Mouse (Mus musculus) naive thymus-derived CD4-positive, alpha-beta T cell, adult 5 months (primary cell): ENCODE results near the gene Cmtm1. TPM values are rescaled to one million over a fixed set of nuclear protein-coding genes. Genes with fewer than 3 reads are reported as not detected.

Source experiments
- polyA plus RNA-seq: library from polyadenylated mRNA; unstranded; fragments of 100-300 nt; shearing (Covaris generic); gene quantifications from one replicate; pipeline ENCODE4 v1.2.1, GENCODE M21; 2017

Cmtm1 gene
- not detected for polyA plus RNA-seq

GRCm38 (mm10) chr8:104309441-104310155, at the start of gene Cmtm1, which contains the start of gene Gm45711:
Gene Cmtm1, minus strand, starts transcription at chr8:104310145.
Gene Gm45711, minus strand, starts transcription at chr8:104310081.

DNA sequence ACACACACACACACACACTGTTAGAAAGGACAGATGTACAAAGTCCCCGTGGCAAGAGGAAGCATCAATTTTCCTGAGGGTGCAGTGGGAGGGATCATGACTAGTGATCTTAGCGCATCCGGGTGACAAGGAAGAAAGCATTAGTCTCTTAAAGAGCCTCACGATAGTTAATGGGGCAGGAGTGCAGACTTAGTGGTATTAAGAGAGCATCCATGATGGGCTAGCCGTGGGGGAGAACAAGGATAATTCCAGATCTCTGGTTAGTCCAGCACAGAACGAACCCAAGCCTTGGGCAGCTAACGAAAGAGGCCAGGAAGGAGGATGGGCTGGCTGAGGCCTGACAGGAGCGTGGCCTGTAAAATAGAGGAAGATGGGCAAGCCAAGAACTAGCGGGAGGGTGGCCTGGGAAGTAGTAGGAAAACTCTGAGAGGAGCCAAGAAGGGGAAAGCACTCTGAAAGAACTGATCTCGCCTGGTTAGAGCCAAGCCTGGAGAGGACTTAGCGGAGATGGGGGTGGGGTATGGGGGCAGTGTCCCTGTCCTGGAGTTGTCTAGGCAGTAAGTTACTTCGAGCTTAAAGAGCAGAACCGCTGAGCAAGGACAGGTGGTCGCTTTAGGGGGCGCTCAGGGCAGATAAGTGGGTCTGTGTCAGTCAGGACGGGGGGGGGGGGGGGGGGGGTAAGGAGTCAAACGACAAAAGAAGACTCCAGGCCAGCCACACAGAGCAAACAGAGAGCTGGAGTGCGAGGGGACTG, 29.5 kb upstream of the Cmtm1 start, which contains the start of gene Cmtm3:
Gene Cmtm3 (plus strand): TSS at position 182 of the 754 bp plus-strand sequence.

GRCm38 (mm10) chr8:104321930-104322329, 12.0 kb upstream of the Cmtm1 start, which contains the start of gene Cmtm2b:
Gene Cmtm2b, plus strand, starts transcription at chr8:104322230.

GRCm38 (mm10) chr8:104321267-104321666, 11.3 kb upstream of the Cmtm1 start, which contains the start of gene Gm11020:
Gene Gm11020, plus strand, starts transcription at chr8:104321567.

GRCm38 (mm10) chr8:104293081-104293480, 16.9 kb downstream of the Cmtm1 start, which contains the start of gene Cmtm2a:
Gene Cmtm2a, minus strand, starts transcription at chr8:104293181.

GRCm38 (mm10) chr8:104250439-104251367, 59.2 kb downstream of the Cmtm1 start, which contains the start of gene Cklf:
Gene Cklf, plus strand, starts transcription at chr8:104250861.

GRCm38 (mm10) chr8:104248276-104248675, 61.7 kb downstream of the Cmtm1 start, which contains the start of gene Tk2:
Gene Tk2, minus strand, starts transcription at chr8:104248558.

Other genes starting within 250 kb of the Cmtm1 start
- gene Cdh5, start 208.5 kb downstream of the Cmtm1 start, polyA plus RNA-seq, result not detected
- not detected for gene Bean1, start 139.7 kb downstream of the Cmtm1 start, polyA plus RNA-seq
- 66.9 TPM for gene Tk2, start 61.6 kb downstream of the Cmtm1 start, polyA plus RNA-seq
- 80.1 TPM for gene Cklf, start 59.3 kb downstream of the Cmtm1 start, polyA plus RNA-seq
- not detected for gene Cmtm2a, start 17.0 kb downstream of the Cmtm1 start, polyA plus RNA-seq
- gene Gm45711, start 64 bp downstream of the Cmtm1 start, polyA plus RNA-seq, result not detected
- not detected for gene Gm11020, start 11.4 kb upstream of the Cmtm1 start, polyA plus RNA-seq
- not detected for gene Cmtm2b, start 12.1 kb upstream of the Cmtm1 start, polyA plus RNA-seq
- 9.0 TPM for gene Cmtm3, start 29.3 kb upstream of the Cmtm1 start, polyA plus RNA-seq
- 0.71 TPM for gene Cmtm4, start 85.7 kb upstream of the Cmtm1 start, polyA plus RNA-seq
- 64.1 TPM for gene Dync1li2, start 132.9 kb upstream of the Cmtm1 start, polyA plus RNA-seq
- not detected for gene Terb1, start 199.8 kb upstream of the Cmtm1 start, polyA plus RNA-seq
- gene Nae1, start 224.5 kb upstream of the Cmtm1 start, polyA plus RNA-seq, result 83.2 TPM
- gene Car7, start 224.5 kb upstream of the Cmtm1 start, polyA plus RNA-seq, result 3.1 TPM